Mouse (Mus musculus) stomach, postnatal 0 days (tissue): ENCODE data around the gene Cul9.

Experiments
- CTCF ChIP-seq: IDR thresholded peaks from 2 replicates; pipeline ENCODE4 v1.5.1; 2016; ENCODE audit warnings: antibody characterized with exemption, low read depth, mild to moderate bottlenecking, moderate library complexity
- EP300 ChIP-seq: optimal IDR thresholded peaks from 2 replicates; pipeline ENCODE3; 2016; ENCODE audit warnings: antibody characterized with exemption

DNA sequence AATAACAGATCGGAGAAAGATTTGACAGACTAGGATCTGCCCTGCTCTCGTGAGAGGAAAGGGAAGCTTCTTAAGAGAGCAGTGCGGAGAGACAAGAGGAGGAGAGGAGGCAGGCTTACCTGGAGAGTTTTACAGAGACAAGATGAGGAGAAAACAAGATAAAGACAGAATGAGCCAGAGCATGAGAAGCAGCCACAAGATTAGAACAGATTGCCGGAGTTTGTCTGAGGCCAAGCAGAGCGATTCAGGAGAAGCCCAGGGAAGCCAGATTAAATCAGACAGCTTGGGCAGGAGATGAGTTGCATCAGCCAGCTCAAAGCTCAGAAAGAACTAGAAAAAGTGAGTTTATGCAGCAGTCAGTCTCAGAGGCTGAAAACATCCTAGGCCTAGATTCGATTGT, 42.7 kb upstream of the Cul9 start:
- TF ChIP-seq CTCF = no peak
- no peak for TF ChIP-seq EP300
